Mouse (Mus musculus) adrenal gland, postnatal 10 days (tissue): ENCODE data around the gene 1520401A03Rik. TPM values are rescaled to one million over a fixed set of nuclear protein-coding genes. Genes with fewer than 3 reads are reported as not detected.
"Not testable (repeated sequence)": the region's sequence is repeated elsewhere in the genome, so short reads cannot be mapped to it uniquely, and the experiment has no call there.

Source experiments
- DNase-seq: peaks from one replicate; pipeline ENCODE4 v3.0.0; 2021; ENCODE audit warnings: mixed read lengths
- long read RNA-seq, 2 experiments: library from polyadenylated mRNA; stranded (forward); transcript quantifications; one replicate each; pipeline ENCODE4 v2.0.0; 2021
- total RNA-seq, 2 experiments: library from RNA; stranded (reverse); gene quantifications; 2 replicates each; pipeline ENCODE4 v1.2.3; 2021

1520401A03Rik gene
- 1 to 10 TPM in 1 of 2 experiments, under 1 TPM in 1; 0.67 to 1.1 TPM for total RNA-seq
- long read RNA-seq, experiment 1, partial matches to known transcripts: 0 of 3 reads
- long read RNA-seq, experiment 1, other reads (novel, unspliced or antisense): 3 of 3 reads
- long read RNA-seq, experiment 2, partial matches to known transcripts: 1 of 2 reads
- long read RNA-seq, experiment 2, other reads (novel, unspliced or antisense): 1 of 2 reads

DNA sequence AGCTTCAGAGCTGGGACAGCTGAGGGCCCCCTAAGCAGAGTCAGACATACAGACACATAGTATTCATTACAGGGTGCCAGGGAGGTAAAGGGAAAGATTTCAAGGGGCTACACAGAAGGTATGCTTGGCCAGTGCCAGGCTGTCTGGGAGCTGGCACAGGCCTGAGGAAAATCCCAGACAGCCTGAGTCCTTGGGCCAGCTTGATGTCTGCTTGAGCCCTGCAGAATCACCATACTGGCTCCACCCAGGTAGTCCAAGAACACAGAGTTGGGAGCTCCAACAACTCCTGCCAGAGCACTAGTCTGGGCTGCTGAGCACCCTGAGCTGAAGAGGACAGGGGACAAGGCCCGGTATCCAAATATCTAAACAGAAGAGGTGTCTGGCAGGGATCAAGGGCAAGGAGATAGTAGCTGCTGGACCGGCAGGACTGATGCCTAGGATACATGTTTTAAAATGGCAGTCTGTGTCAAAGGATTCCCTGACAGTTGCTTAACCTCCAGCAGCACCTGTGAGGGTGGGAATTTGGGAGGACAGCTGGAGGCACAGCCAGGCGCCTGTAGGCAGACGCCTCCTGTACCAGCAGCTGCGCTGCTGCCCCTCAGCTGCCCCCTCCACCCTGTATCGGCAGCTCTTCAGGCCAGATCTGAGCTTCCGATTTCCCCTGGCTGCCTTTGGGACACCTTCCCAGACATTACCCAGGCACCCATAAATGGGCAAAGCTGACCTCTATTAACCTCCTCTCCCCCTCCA is at the start of gene 1520401A03Rik:
Gene 1520401A03Rik, minus strand, starts transcription at position 408 of the 750 bp plus-strand sequence.
- DNase-seq: no peak

DNA sequence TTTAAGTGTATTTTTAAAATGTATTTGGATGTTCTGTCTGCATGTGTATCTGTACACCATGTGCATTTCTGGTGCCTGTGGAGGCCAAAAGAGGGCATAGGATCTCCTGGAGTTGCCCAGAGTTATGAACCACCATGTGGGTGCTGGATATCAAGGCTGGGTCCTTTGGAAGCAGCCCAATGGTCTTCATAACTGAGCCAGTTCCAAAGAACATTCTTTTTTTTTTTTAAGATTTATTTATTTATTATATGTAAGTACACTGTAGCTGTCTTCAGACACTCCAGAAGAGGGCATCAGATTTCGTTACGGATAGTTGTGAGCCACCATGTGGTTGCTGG is 49.6 kb upstream of the 1520401A03Rik start:
- DNase-seq: not testable (repeated sequence)

DNA sequence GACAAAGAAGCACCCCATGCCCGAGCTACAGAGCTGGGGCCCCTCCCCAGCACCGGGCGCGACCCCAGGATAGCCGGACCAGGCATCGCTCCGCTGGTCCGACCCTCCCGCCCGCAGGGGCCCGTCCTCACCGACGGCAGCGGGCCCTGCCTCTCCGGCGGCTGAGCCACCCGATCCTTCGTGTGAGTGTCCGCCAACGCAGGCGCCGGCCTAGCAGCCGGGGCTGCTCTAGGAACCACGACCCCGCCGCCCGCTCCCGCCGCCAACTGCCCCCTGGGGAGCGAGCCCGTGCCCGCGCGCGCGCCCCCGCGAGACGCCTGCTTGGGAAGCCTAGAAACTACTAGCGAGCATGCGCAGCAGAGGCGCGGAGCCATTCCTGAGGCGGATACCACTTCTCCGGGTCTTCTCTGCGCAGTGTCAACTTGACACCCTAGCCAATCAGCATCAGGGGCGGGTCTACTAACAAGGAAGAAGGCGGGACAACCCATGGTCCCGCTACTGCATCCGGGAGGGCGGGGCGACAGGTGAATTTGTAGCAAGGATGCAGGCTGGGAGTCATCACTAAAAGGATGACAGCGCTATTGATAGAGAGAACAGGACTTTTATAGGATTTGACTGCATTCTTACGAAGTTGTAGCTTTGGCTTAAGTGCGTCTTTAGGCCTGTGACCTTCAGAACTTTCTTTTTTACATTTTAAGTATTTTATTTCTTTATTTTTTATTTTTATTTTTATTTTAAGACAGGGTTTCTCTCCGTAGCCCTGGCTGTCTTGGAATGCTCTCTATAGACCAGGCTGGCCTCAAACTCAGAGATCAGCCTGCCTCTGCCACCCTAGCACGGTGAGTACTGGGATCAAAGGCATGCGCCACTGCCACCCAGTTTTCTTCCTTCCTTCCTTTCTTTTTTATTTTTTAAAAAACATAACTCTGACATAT is 49.0 kb upstream of the 1520401A03Rik start, which contains the start of gene Flywch1:
Gene Flywch1, minus strand, starts transcription at position 319 of the 935 bp plus-strand sequence.
- peak; percentile 98 for DNase-seq

DNA sequence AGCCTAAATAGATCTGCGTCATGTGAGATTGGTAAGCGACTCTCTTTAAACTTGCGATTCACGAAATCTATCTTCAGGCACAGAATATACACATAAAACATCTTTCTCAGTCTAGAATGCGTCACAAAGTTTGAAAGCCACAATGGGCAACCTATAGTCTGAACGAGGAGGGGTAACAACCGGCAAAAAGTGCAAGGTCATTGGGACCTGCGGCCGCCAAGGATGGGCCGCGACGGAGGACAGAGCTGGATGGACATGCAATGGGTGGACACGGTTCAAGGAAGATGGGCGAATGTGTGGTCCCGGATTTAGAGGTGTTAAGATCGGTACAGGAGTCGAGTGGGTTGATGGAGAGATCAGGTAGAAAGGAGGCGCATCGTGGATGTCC is 48.3 kb upstream of the 1520401A03Rik start:
- no peak for DNase-seq

DNA sequence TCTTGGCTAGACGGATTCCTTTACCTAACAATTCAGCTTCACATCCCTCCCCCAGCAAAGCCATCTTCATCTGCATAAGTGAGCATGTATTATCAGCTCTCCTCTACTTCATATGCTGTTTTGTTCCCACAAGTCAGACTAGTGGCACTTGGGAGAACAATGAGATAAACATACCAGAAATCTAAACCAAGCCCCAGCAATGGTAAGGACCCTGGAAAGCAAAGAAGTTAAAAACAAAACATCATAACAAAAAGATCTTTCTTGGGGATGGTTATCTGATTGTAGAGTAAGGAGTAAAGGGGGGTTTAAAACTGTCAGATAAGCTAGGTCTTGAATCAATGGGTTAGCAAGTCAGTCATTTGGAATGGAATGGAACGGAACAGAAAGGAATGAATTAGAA is 47.9 kb upstream of the 1520401A03Rik start:
- DNase-seq: no peak

DNA sequence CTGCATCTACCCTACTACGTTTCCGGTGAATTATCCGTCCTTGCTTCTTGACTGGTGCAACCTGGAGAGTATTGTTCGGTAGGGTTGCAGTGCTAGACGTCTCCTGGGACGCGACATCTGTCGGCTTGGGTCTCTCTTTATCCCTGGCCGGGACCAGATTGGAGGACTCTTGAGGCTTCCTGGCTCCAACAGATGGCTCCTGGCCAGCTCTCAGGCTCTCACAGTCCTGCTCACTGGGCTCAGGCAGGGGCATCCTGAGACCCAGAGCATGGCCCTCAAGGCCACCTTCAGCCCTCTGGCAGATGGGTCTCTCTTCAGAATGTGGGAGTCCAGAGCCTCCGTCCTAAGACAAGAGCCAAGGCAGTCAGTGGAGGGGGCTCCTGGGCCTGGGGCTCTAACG is 40.4 kb upstream of the 1520401A03Rik start:
- no peak for DNase-seq

DNA sequence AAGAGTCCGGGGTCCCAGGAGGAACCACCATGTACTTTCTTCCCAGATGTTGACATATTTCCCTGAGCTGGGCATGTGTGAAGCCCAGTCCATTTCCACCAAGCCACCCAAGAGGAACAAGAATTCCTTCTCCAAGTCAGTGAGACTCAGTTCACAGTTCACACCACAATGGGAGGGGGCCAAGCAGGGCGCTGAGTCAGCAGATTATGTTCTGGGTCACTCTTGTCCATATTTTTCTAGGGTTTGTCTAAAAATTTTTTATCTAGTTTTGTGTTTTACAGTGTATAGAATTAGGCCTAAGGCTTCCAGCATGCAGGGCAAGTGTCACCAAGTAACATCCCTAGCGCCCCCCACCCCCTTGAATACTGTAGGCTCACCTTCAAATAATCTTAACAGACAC is 38.6 kb upstream of the 1520401A03Rik start:
- no peak for DNase-seq

DNA sequence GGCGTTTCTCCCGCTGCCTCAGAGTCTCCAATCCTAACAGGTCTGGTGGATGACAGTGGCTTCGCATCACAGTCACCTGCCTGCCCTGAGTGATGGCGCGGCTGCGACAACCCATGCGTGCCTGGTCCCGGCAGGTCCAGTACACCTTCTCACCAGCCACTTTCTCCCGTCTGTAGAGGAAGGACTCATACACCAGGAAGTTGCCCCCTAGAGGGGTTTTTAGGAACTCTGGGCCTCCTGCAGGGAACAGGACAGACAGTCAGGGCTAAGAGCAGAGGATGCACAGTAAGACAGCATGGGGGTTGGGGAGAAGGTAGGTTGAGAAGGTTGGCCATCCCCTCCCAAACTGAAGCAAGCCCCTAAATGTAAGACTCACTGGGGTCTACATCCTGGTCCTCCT is 37.6 kb upstream of the 1520401A03Rik start:
- no peak for DNase-seq

DNA sequence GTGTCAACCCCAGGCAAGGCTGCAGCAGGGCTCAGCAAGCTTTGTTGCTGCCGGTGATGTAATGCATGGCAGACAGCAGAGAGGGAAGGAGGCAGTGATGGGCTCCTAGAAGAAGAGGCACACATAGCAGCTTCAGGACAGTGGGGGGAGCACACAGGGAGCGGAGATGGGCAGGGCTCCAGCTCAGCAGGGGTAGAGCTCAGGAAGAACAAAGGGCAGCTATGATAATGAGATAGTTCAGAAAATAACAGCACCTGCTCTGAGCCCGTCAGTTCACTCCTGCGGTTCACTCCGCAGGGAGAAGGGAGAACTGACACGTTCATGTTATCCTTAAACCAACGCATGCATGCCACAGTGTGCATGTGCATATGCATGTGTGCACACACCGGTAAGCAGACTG is 36.2 kb upstream of the 1520401A03Rik start:
- no peak for DNase-seq

DNA sequence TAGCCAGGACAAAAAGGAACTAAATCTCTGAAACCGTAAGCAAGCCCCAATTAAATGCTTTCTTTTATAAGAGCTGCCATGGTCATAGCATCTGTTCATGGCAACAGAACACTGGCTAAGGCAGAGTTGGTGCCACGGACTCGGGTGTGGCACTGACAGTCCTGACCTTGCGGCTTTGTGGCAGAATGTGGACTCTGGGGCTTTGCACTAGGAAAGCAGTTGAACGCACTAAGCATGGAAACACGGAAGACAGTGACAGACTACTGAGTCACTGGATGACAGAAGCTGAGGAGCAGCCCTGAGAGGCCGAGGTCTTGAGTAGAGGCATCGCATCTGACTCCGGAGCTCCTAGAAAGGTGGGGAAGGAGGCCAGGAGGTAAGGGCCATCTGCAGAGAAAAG is 35.0 kb upstream of the 1520401A03Rik start:
- no peak for DNase-seq

DNA sequence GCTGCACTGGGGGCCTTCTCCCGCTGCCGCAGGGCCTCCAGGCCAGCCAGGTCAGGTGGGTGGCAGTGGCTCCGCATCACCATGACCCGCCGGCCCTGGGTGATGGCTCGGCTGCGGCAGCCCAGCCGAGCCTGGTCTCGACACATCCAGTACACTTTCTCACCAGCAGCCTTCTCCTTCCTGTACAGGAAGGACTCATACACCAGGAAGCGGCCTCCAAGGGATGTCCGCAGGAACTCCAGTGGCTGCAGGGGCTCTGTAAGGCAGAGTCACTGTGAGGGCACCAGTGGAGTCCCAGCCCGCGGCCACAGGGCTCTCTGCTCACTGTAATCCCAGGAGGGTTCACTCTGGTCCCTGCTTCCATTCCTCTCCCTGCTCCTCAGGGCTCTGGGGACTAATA is 33.1 kb upstream of the 1520401A03Rik start:
- DNase-seq: no peak

DNA sequence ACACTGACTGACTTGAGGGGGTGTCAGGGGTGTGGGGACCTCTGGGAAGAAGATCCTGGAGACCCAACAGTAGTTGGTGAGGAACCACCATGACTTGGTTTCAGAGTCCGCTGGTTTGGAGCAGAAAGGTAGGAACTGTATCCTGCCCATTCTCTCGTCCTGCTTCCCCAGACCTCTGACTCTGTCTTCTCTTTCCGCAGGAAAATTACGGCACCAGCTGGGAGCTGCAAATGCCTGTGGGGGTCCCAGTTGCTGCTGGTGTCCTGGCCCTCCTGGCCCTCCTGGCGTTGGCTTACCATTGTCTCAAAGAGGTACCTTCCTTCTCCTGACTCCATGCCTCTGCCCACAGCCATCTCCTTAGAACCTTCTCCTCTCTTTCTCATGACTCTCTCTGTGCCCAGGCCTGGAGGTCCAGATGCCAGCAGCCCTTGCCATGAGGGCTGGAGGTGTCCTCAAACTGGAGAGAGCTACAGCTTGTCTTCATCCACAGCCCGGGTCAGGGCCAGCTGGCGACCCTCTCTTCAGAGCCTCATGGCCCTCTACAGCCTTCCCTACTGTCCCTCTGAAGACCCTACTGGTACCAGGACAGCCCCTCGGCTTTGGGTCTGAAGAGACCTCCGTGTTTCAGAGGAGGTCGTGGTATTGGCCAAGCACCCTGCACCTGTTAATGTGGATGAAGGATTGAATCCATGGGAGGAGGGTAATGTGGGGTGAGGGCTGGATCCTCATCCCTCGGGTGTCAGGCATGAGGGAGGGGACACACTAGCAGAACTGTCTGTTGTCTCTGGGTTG is 27.0 kb upstream of the 1520401A03Rik start:
- no peak for DNase-seq

DNA sequence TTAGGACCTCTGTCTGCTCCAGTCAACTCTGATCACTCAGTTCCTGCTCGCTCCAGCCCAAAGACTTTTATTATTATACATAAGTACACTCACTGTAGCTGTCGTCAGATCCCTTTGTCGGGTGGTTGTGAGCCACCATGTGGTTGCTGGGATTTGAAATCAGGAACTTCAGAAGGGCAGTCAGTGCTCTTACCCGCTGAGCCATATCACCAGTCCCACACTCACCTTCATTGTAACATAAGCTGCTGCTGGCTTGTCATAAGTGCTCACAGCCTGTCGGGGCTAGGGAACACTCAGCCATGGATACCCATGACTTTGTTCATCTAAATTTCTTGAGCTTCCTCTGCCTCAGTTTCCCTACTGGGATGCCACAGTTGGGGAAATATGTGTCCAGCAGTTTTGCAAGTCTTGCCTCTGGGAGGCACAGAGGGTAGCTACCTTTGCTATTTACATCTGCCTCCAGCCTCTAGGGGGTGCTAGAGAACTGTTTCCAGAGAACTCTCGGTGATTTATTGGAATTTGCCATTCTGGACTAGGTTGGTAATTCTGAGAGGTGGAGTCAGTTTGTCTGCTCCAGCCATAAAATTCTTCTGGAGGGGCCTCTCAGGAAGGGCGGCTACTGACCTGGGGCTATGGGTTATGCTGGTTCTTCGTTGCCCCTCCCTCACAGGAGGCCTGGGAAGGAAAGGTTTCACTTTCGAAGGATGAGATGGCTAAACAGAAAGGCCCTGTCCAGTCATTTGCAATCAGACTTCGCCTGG is 26.2 kb upstream of the 1520401A03Rik start:
- peak; percentile 84 for DNase-seq

DNA sequence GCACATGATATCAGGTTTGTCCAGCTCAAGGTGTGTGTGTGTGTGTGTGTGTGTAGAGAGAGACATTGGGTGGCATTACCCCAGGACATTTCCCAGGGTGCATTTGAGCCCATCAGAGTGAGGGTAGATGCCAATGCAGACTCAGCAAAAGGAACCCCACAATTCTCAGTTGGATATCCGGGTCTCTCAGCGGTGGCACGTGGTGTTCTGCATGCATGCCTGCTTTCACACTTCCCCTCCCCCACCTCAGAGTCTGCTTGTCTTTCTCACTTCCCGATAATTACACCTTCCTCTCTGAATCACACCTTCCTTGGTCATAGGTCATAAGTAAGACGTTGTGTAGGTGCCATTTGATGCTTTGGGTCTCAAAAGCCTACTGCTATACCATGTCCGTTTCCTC is 25.4 kb upstream of the 1520401A03Rik start:
- DNase-seq: no peak

DNA sequence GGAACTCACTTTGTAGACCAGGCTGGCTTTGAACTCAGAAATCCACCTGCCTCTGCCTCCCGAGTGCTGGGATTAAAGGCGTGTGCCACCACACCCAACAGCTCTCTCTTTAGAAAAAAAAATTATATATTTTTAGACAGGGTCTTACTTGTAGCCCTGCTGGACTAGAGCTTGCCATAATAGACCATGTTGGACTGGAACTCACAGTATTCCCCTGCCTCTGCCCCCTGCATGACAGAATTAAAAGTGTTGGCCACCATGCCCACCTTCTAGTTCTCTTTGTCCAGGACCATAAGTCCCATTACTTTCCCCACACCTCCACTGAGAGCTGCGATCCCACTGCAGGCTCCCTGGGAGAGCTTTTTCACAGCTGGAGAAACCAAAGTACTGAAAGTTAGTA is 24.9 kb upstream of the 1520401A03Rik start:
- DNase-seq: no peak

DNA sequence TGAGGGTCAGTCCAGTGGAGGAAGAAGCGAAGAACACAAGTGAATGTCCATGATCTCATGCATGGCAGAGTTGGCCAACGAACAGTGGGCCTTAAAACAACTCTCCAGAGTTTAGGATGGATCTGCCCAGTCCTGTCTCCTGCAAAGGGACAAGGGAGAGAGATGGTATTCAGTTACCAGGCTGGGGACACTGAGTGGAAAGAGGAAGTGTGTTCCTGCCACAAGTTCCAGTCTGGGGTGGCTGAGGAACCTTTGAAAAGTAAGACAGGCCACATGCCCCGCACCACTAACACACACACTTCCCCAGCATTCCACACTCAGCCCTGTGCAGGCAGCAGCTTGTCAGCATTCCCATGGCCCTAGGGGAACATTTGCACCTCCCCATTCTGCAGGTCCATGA is 24.2 kb upstream of the 1520401A03Rik start:
- no peak for DNase-seq

DNA sequence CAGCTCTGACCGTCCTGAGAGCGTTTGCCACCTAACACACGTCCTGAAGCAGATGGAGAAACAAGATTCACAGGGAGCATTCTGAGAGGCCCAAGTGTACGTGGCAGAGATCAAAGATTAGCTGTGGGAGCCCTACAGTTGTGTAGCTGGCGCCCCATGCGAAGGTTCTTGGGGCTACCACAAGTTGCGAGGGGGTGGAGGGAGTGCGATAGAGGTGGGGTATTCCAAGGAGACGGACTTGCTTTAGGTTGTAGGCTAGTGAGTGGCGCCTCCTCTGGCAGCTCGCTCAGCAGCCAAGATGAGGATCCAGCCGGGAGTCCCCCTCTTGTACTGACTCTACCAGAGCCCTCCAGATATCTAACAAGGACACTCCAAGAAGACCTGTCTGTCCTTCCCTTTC is 23.7 kb upstream of the 1520401A03Rik start:
- DNase-seq: no peak

DNA sequence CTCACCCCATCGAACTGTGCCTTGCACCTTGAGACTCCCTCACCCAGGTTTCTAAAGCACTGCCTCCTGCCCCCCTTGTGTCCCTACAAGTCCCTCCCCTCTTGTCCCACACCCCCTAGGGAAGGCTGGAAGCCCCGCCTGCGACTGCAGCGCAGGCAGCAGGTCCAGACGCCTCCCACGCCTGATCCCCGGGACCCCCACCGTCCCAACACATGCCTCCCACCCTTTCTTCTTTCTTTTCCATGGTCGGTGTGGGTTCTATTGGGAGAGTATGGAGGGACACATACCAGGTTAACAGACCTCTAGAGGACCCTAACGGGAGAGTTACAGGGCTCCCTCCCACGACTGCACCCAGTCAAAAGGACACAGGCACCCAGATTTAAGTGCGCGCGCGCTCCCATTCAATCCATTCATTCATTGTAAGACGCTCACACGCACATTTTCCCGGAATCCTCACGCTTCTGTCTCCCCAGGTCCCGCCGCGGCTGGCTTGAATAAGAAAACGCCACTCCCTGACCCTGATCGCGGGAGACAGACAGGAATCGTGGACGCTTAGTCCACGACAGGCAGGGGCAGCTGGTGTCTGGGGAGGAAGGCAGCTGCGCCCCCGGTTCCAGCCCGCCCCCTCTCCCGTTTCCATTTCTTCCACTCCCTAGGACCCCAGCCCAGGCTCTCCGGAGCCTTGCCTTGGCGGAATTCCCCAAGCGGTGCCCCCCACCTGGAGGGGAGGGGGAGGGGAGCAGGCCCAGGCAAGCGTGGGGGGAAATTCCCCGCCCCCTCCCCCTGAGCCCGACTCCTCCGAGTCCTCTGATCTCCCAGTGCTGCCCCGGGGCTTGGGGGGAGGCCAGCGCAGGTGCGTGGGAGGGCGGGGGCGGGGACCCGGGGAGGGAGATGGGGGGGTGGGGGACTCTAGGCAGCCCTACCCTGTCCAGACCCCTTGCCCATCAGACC is 23.0 kb upstream of the 1520401A03Rik start, which contains the start of gene Kremen2:
Gene Kremen2, minus strand, starts transcription at position 533 of the 951 bp plus-strand sequence.
- no peak for DNase-seq

DNA sequence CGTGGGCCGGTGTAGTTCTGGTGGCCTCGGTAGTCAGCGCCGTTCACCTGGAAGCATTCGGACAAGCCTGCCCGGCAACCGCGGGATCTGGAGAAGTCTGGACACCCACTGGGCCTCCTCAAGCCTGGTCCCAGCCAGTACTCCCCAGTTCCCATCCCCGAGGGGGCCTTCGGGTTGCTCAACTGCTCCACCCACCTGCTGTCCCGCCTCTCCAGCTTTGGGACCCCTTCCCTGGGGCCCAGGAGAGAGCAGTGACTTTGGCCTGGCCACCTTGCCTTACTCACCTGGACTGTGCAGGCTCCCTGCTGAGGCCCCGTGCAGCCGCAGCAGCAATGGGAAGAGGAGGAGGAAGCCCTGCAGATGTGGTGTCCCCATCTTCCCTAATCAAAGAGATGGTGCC is 22.1 kb upstream of the 1520401A03Rik start:
- DNase-seq: no peak

DNA sequence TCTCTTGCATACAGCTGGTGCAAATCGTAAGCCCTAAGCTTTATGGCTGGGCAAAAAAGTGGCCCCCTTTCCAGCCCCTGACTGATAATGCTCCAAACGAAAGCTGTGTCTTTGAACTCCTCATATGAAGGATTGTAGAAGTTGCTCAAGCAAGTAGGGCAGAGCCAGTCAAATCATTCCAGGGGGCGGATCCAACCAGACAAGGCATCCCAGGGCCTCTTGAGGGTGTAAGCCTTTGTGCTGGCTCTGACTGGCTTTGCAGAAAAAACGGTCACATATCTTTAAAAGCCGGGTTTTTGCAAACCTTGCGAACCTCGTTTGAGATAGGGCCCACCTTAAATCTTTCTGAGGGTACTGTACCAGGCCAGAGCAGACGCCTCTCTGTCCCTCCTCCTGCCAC is 21.5 kb upstream of the 1520401A03Rik start:
- DNase-seq: no peak
